Mouse (Mus musculus) C2C12 (cell line): ENCODE data around the gene Nes. TPM values are rescaled to one million over a fixed set of nuclear protein-coding genes. Genes with fewer than 3 reads are reported as not detected.

Experiments
- H3K27me3 ChIP-seq: one replicate; pipeline ENCODE4 v1.6.1; 2011; ENCODE audit not compliant: control insufficient read depth, insufficient read depth, insufficient read length
- H3K36me3 ChIP-seq: one replicate; pipeline ENCODE4 v1.6.1; 2011; ENCODE audit not compliant: control insufficient read depth, insufficient read depth
- H3K4me3 ChIP-seq: one replicate; pipeline ENCODE4 v1.5.1; 2011; ENCODE audit warnings: mild to moderate bottlenecking, control low read depth; ENCODE audit not compliant: poor library complexity, insufficient read depth, severe bottlenecking
- H3K79me2 ChIP-seq: one replicate; pipeline ENCODE4 v1.6.1; 2011; ENCODE audit not compliant: control insufficient read depth, insufficient read depth
- H3K79me3 ChIP-seq: one replicate; pipeline ENCODE4 v1.6.1; 2011; ENCODE audit warnings: low read depth, control low read depth
- H3ac ChIP-seq: one replicate; pipeline ENCODE3; 2011; ENCODE audit warnings: low read depth; ENCODE audit not compliant: control insufficient read depth, insufficient read length
- CEBPB ChIP-seq: IDR thresholded peaks from one replicate; pipeline ENCODE4 v1.6.1; 2011; ENCODE audit warnings: low read depth, mild to moderate bottlenecking, control low read depth, moderate library complexity
- CTCF ChIP-seq: IDR thresholded peaks from one replicate; pipeline ENCODE4 v1.5.1; 2011; ENCODE audit not compliant: control insufficient read depth, insufficient read depth, insufficient read length
- FOSL1 ChIP-seq: IDR thresholded peaks from one replicate; pipeline ENCODE4 v1.8.0; 2011; ENCODE audit warnings: mild to moderate bottlenecking, low read length; ENCODE audit not compliant: poor library complexity, insufficient read depth, severe bottlenecking
- MAX ChIP-seq: IDR thresholded peaks from one replicate; pipeline ENCODE4 v1.6.1; 2011; ENCODE audit warnings: mild to moderate bottlenecking, control low read depth
- MYOD1 ChIP-seq: IDR thresholded peaks from one replicate; pipeline ENCODE4 v1.6.1; 2011; ENCODE audit warnings: low read depth; ENCODE audit not compliant: control insufficient read depth, insufficient read length
- MYOG ChIP-seq: IDR thresholded peaks from one replicate; pipeline ENCODE4 v1.6.1; 2011; ENCODE audit not compliant: control insufficient read depth, insufficient read length; ENCODE audit errors: extremely low read depth
- USF1 ChIP-seq: IDR thresholded peaks from one replicate; pipeline ENCODE4 v1.6.1; 2011; ENCODE audit warnings: low read depth, mild to moderate bottlenecking, control low read depth, moderate library complexity
- polyA plus RNA-seq: library from polyadenylated mRNA; unstranded; fragments of >200 nt; fragmentation: generic; extraction: Trizol; gene quantifications from one replicate; pipeline ENCODE4 v1.2.1, GENCODE M21; 2012; ENCODE audit warnings: missing spikeins

The Nes gene
- polyA plus RNA-seq, 1 experiment = 158 TPM

DNA sequence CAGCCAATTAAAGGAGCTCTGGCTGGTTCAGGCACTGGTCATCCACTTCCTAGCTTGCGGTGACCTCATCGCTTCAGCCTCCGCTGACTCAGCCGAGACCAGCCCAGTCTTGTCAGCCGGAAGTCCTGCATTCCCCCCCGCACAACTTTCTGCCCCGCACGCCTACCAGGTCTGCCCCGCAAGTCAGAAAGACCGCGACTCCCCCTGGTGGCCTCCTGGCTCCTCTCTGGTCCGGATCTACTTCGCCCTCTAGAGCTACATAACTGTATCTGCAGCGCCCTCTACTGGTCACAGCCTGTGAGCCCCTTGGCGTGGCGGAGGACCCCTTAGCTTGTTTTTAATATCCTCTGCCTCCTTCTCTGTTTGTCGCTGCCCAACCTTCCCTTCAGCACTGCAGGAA, 16.0 kb downstream of the Nes start:
- no peak overlapping the region for H3K4me3 ChIP-seq
- TF ChIP-seq CTCF (peak; percentile 83), CEBPB (no peak), USF1 (no peak), FOSL1 (peak; percentile 28), MYOG (no peak), MYOD1 (peak; percentile 7), MAX (no peak)
- no peaks in the 10 kb centered on the region for H3K79me3 ChIP-seq
- no peaks in the 10 kb centered on the region for H3K36me3 ChIP-seq
- no peak overlapping the region for H3ac ChIP-seq
- no peaks in the 10 kb centered on the region for H3K79me2 ChIP-seq
- no peaks in the 10 kb centered on the region for H3K27me3 ChIP-seq

DNA sequence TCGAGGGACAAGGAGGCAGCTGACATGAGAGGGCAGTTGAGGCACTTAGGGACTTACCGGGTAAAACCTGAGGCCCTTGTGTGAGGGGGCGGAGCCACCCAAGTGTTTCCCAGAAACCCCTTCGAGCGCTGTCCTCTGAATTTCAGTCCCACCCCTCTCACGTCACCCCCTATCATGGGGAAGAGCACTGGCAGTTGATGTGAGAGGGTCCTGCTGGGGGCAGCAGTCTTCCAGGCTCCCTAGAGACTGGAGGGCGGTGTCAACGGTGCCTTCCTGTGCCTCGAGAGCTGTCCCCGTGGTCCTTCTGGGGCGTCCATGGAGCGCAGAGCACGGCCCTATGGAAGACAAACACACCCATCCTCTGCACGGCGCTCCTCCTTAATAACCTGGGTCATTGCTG, 16.8 kb downstream of the Nes start:
- Histone ChIP-seq H3K36me3 (no peaks in the 10 kb centered on the region), H3ac (no peak overlapping the region), H3K4me3 (no peak overlapping the region), H3K79me3 (no peaks in the 10 kb centered on the region), H3K79me2 (no peaks in the 10 kb centered on the region), H3K27me3 (no peaks in the 10 kb centered on the region)
- TF ChIP-seq CTCF (no peak), MYOG (no peak), USF1 (no peak), CEBPB (no peak), MYOD1 (no peak)

DNA sequence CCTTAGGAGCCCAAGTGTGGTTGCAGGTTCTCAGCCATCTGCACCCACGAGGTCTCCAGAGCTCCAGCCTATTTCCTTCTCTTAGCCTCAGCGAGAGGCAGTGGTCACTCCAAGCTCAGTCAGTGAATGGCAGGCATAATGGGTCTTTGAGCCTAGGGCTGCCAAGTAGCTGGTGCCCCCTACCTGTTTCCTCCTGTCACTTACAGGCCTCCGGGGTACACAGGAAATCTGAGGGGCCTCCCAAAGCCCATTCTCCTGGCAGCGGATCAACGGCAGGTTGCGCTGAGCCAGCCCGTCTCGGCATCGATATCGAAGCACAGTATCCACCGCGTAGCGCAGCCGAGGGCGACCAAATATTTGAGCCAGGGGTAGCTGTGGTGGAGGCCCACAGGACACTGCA, 17.2 kb downstream of the Nes start:
- no peaks in the 10 kb centered on the region for H3K79me3 ChIP-seq
- H3K36me3 ChIP-seq = no peaks in the 10 kb centered on the region
- no peaks in the 10 kb centered on the region for H3K79me2 ChIP-seq
- H3K27me3 ChIP-seq = no peaks in the 10 kb centered on the region
- no peak overlapping the region for H3ac ChIP-seq
- H3K4me3 ChIP-seq = no peak overlapping the region
- no peak for TF ChIP-seq USF1

DNA sequence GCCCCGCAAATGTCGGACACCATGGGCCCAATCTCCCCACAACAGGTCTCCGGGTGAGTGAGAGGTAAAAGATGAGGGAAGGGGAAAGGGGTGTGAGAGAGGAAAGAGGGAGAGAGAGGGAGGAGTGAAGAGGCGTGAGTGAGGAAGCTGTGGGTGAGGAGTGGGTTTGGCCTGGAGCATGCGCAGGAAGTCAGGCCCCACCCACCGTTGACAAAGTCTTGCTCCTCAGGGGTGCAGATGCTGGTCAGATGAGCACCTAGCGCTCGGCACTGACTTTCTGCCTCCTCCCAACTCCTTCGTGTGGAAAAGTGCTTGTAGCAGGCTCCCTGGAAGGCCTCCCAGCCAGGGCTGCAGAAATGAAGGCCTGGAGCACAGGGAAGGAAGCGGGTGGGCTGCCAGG, 19.1 kb downstream of the Nes start:
- no peak for TF ChIP-seq USF1
- Histone ChIP-seq H3K36me3 (no peaks in the 10 kb centered on the region), H3K27me3 (peaks cover under 1% of the 10 kb centered on the region), H3K79me2 (no peaks in the 10 kb centered on the region), H3K79me3 (no peaks in the 10 kb centered on the region), H3ac (no peak overlapping the region), H3K4me3 (no peak overlapping the region)

DNA sequence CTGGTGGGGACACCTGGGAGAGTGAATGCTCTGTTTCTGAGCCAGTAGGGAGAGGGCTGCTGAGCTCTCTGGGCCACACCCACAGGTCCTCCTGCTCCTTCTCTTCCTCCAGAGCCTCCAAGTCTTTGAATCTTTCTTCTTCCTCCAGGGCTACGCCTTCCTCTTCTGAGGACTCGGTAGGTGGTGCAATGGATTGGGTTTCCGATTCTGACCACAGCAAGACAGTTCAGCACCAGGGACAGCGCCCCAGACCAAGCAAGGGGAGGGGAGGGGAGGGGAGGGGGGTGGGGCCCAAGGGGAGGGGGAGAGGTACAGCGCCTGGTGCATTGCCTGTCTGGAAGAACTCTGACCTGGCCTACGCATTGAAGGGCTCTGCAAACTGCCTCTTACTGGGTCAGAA, 22.6 kb downstream of the Nes start:
- H3K27me3 ChIP-seq = peaks cover 35% of the 10 kb centered on the region
- no peak for TF ChIP-seq CTCF
- TF ChIP-seq MYOD1 = no peak
- no peak for TF ChIP-seq MAX
- TF ChIP-seq FOSL1 = no peak
- TF ChIP-seq CEBPB = no peak
- no peak for TF ChIP-seq USF1
- TF ChIP-seq MYOG = no peak
- no peaks in the 10 kb centered on the region for H3K79me2 ChIP-seq
- no peaks in the 10 kb centered on the region for H3K36me3 ChIP-seq
- no peak overlapping the region for H3ac ChIP-seq
- H3K79me3 ChIP-seq = no peaks in the 10 kb centered on the region
- H3K4me3 ChIP-seq = no peak overlapping the region

DNA sequence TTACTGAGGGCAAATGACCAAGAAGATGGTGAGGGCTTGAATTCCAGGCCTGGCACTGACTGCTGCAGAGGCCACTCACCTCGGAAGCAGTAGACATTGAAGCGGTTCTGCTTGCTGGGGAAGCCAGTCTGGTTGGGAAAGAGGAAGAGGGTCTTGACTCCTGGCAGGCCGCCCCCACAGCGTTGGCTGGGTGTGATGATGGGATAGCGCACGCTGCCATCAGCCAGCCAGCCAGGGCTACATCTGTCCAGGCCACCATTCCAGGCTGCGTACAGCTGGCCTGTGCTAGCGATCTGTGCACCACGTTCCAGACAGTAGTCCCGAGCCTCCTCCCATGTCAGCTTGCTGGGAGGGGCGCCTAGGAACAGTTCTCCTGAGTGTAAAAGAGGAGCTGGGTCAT, 24.5 kb downstream of the Nes start:
- TF ChIP-seq USF1 = no peak
- no peak for TF ChIP-seq FOSL1
- TF ChIP-seq CEBPB = no peak
- no peak for TF ChIP-seq MAX
- no peak for TF ChIP-seq MYOG
- no peak for TF ChIP-seq MYOD1
- Histone ChIP-seq H3K79me2 (no peaks in the 10 kb centered on the region), H3ac (no peak overlapping the region), H3K36me3 (no peaks in the 10 kb centered on the region), H3K79me3 (no peaks in the 10 kb centered on the region), H3K4me3 (no peak overlapping the region), H3K27me3 (peaks cover 54% of the 10 kb centered on the region)

DNA sequence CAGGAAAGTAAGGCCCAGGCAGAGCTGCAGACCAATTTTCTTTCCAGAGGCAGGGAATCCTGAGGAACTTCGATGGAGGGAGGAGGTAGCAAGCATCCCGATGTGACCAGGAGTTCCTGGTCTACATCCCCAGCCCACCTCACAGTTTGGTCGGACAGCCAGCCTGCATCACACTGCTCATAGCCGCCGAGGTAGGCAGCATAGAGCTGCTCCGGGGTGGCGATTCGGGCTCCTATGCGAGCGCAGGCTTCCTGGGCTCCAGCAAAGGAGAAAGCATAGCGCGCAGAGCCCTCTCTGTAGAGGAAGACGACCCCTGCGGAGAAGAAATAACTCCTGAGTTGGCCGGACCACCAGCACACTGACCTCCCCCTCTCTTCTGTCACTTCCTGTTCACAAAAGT, 25.5 kb downstream of the Nes start:
- Histone ChIP-seq H3ac (no peak overlapping the region), H3K4me3 (no peak overlapping the region), H3K79me2 (no peaks in the 10 kb centered on the region), H3K27me3 (peaks cover 65% of the 10 kb centered on the region), H3K79me3 (no peaks in the 10 kb centered on the region), H3K36me3 (no peaks in the 10 kb centered on the region)
- no peak for TF ChIP-seq FOSL1
